Mouse (Mus musculus): Measurements from ENCODE around the gene Cmbl. TPM values are rescaled to one million over a fixed set of nuclear protein-coding genes. Genes with fewer than 3 reads are reported as not detected.

The Cmbl gene
- total RNA-seq, 2 experiments from 2014 or later, result 17.0 to 20.2 TPM

DNA sequence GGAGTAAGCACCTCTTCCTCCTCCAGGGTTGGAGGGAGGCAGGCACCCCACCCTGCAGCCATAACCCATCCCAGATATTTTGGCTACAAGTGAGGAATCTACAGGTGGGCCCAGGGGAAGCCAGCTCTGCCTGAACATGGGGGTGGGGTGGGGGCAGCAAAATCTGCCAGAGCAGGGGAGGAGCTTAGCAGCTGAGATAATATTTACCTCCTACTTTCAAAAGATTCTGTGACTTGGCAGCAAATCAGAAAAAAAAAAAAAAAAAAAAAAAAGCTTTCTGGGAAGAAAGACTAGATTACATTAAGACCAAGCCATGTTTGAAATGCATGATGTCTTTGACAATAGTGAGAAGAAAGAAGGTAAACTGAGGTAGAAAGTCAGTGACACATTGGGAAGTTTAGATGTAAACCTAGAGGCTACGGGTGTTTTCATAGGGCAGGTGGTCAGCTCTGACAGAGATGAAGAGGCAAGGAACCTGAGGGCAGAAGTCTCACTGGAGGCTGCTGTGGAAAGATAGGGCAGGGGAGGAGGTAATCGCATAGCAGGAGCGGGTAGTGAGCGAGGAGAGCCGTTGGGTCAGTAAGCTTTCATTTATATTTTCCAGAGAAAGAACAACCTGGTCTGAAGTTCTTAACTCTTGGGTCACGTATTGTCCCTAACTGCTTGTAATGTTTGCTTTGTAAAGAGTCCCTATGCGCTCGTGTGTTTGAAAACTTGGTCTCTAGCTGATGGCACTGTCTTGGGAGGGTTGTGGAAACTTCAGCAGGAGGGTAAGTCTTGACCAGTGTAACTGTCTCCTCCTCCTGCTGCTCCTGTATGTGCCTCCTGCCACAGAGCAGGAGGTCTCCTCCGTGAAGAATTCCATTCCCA, 25.3 kb upstream of the Cmbl start:
- DNase-seq (ENCODE audit: low spot score in 2 of 2), result no peak

DNA sequence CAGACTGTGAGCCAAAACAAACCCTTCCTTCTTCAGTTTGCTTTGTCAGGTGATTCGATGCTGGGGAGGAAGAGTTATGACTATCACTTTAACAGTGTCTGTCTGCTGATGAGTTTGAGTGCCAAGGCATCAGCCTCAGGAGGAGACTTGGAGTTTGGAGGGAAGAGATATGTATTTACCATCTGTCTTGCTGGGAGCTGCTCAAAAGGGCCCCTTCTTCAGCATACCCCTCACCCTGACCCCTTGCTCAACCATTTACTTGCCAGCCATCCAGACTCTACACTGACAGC, 24.7 kb upstream of the Cmbl start:
- no peak for DNase-seq (ENCODE audit: low spot score in 2 of 2)

DNA sequence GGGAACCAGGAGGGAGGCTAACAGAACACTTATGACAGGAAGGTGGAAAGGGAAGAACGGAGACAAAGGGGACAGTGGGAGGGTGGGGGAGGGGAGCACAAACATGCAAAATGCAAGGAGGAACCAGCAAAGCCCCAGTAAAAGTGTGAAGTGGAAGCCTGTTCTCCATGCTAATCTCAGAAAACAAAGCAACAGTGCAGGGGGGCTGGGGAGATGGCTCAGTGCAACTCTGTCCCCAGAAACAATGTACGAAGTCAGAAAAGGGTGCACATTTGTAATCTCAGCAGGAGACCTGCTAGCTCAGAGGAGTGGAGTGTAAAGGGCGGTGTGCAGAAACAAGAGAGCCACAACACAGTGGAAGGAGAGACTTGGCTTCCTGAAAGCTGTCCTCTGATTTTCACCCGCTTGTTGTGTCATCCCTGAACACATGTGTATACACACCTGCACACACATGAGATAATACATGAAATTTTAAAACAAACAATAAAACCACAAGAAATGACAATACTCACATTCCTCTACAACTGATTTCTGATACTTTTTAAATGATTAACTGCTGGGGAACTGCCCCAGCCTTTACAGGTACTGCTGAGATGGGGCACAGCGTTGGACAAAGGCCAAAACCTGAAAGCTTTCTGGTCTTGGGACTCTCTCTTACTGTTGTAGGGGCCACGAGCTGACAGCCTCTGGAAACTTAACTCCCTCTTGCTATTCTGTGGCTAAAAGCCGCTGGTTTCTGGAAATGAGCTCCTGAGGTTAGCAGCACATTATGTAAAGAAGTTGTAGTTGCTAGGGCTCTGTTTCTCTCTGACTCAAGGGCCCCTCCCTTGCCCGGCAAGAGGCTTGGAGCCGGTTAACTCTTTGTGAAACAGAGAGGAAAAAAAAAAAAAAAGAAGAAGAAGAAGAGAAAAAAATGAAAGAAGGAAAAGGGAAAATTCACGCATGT, 22.9 kb upstream of the Cmbl start:
- no peak for DNase-seq (ENCODE audit: low spot score in 2 of 2)

DNA sequence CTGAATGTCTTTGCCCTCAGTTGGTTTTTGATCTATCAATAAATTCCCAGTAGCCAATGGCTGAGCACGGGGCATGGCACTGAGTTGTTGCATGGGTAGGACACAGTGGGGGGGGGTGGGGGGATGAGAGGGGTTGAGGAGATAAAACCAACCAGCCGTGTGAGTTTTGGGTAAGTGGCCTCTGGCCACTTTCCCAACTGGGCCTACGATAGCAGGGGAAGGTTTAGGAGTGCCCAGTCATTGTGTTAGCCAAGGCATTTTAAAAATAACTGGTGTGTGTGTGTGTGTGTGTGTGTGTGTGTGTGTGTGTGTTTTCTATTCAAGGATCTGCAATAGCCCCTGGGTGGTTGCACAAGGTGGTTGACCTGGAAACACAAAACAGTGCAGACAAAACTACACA, 21.9 kb upstream of the Cmbl start:
- DNase-seq (ENCODE audit: low spot score in 2 of 2), result no peak

DNA sequence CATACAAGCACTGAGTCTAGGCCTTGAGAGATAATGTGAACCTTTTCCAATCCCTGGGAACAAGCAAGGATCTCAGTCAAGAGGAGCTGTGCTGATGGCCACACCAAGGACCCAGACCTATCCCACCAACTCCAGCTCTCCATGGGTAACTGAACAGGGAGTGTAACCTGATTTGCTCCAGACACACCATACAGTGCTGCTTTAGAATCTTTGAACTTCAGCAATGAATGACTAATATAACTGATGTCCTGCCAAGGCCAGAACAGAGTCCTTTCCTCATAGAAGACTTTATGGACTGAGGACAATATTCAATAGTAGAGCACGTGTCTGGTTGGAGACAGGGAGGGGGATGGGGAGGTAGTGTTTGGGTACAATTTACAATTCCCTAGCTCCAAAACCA, 20.1 kb upstream of the Cmbl start:
- no peak for DNase-seq (ENCODE audit: low spot score in 2 of 2)

DNA sequence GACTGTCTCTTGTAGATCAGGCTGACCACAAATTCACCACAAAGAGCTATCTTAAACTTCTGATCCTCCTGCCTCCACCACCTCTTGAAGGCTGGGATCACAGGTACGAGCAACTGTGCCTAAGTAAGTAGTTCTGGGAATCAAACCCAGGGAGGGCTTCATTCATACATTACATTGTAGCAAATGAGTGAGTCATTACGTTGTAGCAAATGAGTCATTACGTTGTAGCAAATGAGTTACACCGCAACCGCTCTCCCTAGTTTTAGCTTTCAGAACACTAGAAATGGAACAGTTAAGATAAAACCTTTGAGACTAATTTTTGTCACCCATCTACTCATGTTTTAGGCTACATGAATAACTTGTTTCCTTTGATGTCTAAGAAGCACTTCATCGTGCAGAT, 18.9 kb upstream of the Cmbl start:
- no peak for DNase-seq (ENCODE audit: low spot score in 2 of 2)

DNA sequence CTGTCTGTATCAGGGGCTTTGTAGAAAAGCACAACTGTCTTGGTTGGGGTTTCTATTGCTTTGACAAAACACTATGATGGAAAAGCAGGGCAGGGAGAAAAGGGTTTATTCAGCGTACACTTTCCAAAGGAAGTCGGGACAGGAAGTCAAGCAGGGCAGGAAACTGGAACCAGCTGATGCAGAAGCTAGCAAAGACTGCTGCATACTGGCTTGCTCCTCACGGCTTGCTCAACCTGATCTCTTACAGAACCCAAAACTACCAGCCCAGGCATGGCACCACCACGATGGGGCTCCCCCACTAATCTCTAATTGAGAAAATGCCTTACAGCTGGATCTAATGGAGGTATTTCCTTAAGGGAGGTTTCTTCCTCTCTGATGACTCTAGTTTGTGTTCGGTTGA, 17.8 kb upstream of the Cmbl start:
- no peak for DNase-seq (ENCODE audit: low spot score in 2 of 2)

DNA sequence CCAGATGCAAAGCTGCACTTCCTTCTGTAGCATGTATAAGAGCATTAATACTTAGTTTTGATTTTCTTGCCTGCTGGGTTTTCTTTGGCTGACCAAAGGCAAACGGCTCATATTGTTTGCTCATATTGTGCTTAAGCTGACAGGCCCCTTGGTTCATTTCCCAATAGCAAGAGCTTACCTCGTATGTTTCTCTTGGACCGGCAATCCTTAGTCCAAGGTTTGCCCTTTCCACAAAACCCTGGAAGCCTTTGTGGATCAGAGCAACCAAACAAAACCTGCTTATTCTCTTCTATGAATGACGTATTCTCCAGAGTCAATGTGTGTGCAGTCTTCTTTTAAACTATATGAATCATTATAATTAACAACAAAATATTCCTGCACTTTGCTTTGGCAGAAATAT, 14.8 kb upstream of the Cmbl start:
- no peak for DNase-seq (ENCODE audit: low spot score in 2 of 2)

DNA sequence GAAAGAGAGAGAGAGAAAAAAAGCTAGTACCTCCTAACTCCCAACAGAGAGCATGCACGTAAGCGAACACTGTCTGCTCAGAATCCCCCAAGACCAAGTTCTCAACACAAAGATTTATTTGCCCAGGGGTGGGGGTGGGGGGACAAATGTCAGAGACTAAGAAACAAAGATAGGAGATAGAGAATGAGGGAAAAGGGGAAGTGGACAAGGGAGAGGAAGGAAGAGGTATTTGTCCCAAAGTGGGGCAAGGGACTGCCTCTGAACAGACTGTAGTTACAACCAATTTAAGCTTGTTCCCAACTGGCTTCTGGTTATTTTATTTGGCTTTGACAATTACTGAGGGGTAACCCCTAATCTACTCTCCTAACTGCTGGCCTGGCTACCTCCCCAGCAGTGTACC, 10.3 kb upstream of the Cmbl start:
- DNase-seq (ENCODE audit: low spot score in 2 of 2), result no peak

DNA sequence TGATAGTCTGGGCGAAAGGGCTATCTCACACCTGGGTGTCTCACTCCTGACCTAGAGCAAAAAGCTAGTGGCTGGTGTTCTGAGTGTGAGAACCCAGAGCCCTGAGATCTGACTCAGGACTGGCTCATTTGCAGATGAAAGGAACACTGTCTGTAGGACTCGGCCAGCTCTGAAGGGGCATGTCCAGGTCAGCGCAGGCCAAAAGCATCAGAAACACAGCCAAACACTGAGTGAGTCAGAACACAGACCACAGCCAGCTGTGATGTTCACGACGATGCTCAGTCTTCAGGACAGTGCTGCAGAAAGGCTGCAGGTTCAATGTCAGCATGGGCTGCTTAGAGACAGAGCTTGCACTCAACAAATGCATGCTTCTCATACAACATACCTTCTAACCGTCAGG, 3.8 kb upstream of the Cmbl start:
- DNase-seq (ENCODE audit: low spot score in 2 of 2), result no peak

DNA sequence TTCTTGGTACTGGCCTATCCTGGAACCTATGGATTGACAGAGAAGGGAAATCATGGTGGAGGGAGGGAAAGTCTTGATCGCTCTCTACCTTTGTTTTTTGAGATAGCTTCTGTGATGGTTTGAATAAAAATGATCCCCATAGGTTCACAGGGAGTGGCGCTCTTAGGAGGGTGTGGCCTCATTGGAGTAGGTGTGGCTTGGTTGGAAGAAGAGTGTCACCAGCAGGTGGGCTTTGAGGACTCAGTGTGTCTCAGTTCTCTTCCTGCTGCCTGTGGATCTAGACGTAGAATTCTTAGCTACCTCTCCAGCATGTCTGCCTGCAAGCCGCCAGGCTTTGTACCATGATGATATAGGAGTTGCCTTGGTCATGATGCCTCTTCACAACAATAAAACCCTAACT, 3.2 kb upstream of the Cmbl start:
- DNase-seq (ENCODE audit: low spot score in 2 of 2), result no peak

DNA sequence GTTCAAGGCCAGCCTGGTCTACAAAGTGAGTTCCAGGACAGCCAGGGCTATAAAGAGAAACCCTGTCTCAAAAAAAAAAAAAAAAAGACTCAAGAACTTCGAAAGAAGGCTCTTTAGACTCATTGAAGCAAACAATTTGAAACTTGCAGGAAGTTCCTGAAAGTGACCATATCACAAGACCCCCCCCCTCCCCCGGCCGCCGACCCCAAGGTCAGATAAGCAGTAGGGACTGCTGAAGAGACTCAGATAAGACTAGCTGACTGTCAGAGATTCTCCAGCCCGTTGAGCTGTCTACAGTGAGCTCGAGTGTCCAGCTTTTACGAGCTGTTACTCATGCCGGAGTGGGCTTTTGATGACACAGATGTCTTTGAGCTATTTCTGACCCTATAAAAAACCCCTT, 2.3 kb upstream of the Cmbl start:
- no peak for DNase-seq (ENCODE audit: low spot score in 2 of 2)

DNA sequence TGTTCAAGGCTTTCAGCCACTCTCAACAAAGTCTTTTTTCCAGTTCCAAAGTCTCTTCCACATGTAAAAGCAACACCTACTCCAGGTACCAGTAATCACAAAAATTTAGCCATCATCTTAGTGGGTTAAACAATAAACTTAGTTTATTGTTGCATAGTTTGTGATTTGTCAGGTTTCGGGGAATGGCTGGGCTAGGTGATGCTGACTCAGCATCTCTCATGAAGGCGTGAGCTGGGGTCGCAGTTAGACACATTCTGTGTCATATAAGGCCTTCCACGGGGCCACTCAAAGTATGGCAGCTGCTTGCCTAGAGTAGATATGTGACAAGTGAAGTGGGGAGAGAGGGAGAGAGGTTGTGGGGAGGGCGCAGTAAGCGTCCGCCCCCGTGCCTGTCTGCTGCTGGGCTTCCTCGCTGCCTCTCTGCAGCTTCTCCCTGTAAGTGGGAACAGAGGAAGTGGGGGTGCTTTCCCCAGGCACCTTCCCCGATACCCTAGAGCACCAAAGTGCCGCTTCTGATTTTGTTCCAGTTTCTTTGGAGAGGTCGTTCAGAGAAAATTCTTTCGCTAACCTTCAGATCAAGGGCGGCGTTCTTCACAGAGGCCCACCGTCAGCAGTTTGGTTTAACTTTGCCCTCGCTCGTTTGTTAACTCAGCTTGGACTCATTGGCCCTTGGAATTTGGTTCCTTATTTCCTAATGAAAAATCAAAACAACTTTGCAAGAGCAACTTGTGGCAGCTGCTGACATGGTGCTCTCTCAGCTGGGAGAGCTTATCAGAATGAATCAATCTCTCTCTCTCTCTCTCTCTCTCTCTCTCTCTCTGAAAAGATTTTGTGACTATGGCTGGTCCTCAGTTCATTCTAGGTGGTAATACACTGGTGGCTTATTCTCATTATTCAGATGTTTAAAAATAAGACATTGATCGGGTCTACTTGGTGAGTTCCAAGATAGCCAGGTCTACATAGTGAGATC, 1.3 kb upstream of the Cmbl start:
- DNase-seq (ENCODE audit: low spot score in 2 of 2), result no peak

DNA sequence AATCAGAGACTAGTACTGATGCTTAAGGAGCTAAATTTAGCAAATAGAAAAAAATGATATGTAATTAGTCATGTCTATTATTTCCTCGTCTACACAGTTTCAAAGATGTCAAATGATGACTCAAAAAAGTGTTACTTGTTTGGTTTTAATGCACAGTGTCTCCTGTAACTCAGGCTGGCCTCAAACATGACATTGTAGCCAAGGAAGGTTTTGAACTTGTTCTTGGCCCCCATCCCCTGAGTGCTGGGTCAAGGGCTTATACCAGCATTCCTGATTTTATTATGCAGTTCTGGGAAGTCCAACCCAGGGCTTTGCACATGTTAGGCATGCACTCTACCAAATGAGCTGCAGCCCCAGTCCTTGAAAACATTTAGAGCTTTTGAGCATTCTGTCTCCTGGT, 597 bp downstream of the Cmbl start:
- no peak for DNase-seq (ENCODE audit: low spot score in 2 of 2)

DNA sequence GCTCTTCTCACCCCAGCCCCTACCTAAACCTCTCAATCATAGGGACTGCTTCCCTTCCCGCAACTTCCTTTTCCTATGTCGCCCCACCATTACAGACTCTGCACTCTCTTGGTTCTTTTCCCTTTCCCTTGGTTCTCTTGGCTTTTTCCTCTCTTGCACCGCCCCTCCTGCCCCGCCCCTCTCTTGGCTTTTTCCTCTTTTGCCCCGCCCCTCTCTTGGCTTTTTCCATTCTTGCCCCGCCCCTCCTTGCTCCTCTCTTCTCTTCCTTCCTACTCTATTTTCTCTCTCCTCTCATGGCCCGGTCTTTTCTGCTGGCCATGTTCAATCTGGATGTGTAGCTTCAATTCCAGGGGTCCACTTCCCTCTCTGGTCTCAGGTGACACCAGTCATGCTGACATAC, 2.2 kb downstream of the Cmbl start:
- DNase-seq (ENCODE audit: low spot score in 2 of 2), result no peak

DNA sequence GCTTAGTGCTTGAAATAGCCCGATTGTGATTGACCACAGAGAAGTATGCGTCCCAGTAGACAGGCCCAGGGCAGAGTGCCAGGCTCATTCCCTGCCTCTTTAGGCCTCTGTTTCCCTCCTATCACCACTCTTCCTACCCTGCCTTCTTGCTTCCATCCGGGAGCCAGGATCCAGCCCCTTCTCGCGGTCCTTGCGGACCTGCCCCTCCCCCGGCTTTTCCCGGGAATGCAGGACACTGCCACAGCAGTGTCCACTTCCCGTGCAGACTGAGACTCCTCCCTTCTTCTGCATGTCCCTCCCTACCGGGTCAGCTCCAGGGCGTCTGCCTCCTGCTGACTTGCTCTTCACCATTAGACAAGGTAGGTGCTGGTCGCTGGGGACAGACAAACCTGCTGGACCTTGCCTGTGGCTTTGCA, 3.4 kb downstream of the Cmbl start:
- no peak for DNase-seq (ENCODE audit: low spot score in 2 of 2)

DNA sequence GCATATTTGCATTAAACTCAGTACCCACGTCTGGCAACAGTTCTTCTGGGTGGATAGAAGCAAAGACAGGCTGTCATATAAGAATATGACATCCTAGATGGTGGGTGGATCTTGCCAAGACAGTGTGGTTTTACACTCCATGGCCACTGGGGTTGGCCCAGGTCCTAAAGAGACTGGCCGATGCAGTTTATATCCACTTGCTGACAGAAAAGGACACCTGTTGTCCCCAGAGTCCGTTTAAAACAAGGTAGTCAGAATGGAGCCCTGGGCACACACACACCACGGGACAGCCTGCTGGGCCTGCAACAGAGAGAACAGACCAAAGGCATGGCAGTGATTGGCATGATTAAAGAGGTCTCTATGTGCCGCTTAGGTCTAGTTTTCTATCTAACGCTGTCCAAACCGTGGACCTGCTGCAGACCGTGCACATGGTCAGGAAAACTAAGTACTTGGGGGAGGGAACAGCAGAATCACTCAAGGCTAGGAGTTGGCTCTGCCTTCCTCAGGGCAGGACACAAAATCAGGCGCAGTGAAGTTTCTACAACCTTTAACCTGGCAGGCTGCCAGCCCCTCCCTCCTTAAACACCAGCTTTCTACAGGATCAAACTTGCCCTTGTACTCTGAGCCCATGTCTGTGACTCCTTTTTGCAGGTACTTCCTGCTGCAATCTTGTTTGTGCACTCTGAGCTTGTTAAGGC, 4.3 kb downstream of the Cmbl start:
- no peak for DNase-seq (ENCODE audit: low spot score in 2 of 2)

DNA sequence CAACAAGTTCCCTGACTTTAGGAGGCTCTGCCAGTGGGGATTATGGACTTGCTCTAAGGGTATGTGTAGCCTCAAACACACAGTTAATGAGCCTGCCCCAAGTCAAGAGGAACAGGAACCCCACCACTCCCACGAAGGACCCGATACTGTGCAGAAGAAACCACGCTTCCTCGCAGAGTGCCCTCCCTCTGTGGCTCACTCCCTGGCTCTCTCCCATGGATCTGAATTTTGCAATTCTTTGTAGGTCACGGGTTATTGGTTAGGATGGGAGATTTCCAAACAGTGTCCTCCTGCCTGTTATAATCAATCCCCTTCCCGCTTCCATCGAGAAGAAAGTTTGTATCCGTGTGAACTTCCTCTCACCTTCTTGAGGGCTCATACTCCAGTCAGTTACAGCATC, 5.8 kb downstream of the Cmbl start:
- DNase-seq (ENCODE audit: low spot score in 2 of 2), result no peak

DNA sequence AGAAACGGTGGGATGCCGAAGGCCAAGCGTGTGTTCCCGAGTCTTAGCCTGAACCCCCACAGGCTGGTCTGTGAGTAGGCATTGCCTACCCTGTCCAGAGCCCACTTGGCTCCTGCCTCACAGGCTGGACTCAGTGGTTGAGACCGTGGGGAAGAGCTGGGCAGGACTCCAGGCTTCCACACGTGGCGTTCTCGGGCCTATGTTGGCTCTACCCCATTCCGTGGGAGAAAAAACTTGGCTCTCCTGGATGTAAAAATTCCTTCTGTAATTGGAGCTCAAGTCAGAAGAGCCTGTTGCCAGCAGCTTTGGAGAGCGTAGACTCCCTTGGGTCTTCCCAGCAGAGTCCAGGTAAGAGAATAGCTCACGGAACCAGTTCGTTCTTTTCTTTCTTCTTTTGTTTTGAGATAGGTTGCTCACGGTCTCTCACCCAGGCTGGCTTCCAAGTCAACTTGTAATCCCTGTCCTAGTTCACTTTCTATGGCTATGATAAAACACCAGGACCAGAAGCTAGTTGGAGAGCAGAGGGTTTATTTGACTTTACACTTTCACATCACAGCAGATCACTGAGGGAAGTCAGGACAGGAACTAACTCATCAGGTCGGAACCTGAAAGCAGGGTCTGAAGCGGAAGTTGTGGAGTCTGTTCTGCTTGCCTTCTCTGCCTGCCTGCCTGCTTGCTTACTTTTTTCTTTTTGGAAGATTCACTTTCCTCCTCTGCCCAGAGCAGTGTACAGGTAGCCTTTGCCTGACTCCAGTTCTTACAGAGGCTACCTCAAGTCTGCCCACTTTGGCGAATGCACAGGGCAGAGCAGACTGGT, 6.9 kb downstream of the Cmbl start:
- DNase-seq (ENCODE audit: low spot score in 2 of 2), result peak; percentile 55 to 67

DNA sequence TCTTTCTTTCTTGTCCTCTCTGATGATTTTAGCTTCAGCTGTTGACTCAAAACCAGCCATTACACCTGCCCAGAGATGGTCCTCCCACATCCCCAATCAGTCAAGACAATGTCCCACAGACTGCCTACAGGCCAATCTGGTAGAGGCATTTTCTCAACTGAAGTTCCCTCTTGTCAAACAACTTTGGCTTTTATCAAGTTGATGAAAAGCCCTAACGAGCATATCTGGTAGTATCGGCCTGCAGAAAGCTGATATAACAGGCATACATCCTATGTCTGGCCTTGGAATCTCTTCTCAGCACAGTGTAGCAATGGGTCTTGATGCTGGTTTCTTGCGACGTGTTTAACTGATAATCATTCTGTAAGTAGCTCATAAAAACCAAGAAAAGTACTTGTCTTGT, 8.1 kb downstream of the Cmbl start:
- DNase-seq (ENCODE audit: low spot score in 2 of 2), result no peak

All from left cerebral cortex, adult 18-20 months (tissue).